Mouse (Mus musculus) frontal cortex, adult 2 months (tissue): ENCODE measurements around the gene Col17a1. TPM values are rescaled to one million over a fixed set of nuclear protein-coding genes. Genes with fewer than 3 reads are reported as not detected.

Experiments
- DNase-seq, 2 experiments: peaks; one replicate each; pipeline ENCODE4 v3.0.0; 2022; ENCODE audit warnings: low spot score in 1 of 2; ENCODE audit errors: extremely low spot score in 1 of 2
- polyA plus RNA-seq: library from polyadenylated mRNA; depleted of rRNA; stranded (reverse); fragments of >200 nt; gene quantifications from 2 replicates; pipeline ENCODE4 v1.2.3, GENCODE M21; 2012; rRNA removed

The Col17a1 gene
- polyA plus RNA-seq = 0.78 and 1.1 TPM in 2 replicates

DNA sequence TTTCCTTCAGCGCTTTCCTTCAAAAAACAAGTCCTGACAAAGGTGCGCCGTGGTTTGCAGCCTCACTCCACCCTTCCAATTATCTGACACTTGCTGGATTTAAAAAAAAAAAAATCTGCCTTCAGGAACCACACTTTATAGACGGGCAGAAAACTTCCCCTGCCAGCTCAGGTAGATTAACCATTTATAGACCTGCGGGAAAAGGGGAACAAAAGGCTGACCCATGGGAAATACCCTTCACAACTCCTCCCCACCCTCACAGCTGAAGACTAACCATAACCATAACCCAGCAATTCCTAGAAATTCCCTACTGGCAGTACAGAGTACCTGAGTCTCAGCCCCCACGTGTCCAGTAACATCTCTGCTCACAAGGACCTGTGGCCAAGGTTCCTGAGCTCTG is at the start of gene Col17a1:
Col17a1 (minus strand) TSS at position 101 of the 400 bp plus-strand sequence.
- no peak for DNase-seq

DNA sequence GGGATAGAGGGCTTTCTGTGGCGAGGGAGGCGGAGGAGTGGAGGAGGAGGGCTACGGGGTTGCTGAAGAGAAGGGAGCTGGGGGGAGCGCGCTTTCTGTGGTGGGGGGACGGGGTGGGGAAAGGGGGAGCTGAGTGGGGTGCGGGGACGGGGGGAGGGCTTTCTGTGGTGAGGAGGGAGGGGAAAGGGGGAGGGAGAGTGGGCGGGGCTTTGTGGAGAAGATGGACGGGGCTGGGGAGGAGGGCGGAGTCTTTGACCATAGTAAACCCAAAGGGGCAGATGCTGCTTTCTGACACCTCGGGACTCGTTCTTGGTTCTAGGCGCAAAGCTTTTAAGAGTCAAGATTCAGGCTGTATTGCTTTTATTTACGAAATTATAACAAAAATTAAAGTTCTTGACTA is 40.0 kb upstream of the Col17a1 start:
- DNase-seq = peak in 1 of 2 experiments; percentile 61

DNA sequence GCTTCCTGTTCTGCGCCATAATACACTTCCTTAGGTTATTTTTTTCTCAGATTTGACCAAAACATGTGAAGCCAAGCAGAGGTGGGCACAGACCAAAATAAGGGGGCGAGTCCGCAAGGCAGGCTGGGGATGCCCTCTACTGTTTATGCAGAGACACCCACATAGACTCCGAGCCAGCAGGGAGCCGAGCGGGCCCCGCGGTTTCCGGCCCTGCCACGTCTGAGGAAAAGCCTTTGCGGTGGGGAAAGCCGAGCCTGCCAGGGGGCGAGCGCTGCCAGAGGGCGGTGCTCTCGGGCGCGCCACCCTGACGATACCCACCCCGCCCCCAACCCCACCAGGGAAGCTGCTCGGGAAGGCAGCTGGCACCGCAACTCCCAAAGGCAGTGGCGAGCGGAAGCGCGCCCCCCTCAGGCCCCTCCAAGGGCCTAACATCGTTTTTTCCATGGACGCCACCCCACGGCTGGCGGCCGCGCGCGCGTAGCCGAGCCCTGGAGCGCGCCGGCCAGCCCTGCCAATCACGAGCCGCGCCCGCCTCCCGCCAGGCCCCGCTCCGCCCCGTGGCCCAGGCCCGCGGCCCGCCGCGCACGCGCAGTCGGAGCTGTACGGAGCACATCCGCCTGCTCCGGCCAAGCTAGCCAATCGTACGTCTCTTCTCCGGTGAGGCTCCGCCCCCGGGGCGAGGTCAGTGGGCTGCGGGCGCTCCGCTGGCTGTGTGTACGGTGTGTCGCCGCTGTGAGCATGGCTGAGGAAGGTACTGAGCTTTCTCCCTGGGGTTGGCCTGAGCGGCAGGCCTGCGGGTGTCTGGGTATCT is 39.4 kb upstream of the Col17a1 start, which contains the start of gene Sfr1:
Sfr1 (plus strand) TSS at position 612 of the 811 bp plus-strand sequence.
- peak; percentile 96 to 99 for DNase-seq

DNA sequence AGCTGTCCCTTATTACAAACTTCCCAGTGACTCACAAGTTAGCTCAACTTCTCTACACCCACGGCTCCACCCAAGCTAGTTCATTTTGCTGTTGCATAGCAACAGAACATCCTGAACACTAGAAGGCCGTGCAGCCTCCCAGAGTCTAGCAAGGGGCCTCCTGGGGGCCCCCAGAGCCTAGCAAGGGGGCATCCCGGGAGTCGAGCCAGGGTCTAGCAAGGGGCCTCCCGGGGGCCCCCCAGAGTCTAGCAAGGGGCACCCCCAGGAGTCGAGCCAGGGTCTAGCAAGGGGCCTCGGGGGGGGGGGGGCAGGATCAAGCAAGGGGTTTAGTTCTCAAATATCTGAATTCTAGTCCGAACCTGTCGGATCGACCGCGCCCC is 38.8 kb upstream of the Col17a1 start:
- peak; percentile 72 to 84 for DNase-seq

DNA sequence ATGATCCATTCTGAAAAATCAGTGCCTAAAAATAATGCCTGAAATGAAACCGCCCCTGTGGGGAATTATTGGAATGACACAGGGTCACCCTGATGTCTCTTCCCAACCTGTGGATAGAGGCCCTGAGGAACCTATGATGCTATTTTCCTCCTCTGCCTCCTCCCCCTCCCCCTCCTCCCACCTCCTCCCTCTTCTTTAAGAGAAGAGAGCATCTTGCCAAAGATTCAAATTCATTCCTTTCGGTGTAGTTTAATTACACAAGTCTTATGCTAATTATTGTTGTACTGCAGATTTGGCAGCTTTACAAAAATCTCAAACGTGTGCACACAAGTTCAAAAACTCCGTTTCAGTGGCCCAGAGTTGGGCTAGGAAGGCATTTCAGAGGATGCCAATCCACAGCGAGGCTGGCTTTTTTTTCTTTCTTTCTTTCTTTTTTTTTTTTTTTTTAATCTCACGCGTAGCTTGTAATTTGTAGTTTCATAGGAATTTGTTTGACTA is 33.8 kb upstream of the Col17a1 start:
- DNase-seq = no peak

DNA sequence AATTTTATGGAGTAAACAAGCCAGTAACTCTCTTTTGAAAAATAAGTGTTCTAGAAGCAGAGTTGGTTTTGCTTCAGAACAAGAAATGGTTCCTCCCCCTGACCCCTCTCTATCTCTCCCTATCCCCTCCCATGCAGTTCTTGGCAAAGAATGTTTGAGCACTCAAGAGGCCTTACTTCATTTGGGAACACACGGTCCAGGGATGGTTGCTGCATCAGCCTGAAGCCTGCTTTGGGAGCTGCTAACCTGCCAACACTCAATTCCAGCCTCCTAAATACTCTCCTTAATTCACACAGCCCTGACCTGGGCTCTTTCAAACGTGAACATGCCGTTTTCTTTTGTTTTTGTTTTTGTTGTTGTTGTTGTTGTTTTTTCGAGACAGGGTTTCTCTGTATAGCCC is 33.0 kb upstream of the Col17a1 start:
- DNase-seq = no peak

DNA sequence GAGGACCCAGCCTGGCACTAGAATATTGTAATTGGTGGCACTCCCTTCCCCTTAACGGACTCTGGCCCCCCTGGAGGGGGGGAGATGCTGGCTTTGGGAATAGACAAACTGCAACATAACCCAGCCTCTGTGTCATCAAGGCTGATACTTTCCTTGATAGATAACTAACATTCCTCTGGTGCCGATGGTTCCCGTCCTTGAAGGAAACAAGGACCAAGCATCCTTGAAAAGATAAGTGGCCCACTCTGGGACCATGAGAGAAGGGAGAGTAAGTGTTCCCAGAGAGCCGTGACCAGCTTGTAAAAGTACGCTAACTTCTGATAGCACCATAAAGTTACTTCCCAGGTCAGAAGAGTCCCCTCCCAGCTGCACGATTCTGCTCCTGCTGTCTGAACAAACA is 30.6 kb upstream of the Col17a1 start:
- DNase-seq = no peak

DNA sequence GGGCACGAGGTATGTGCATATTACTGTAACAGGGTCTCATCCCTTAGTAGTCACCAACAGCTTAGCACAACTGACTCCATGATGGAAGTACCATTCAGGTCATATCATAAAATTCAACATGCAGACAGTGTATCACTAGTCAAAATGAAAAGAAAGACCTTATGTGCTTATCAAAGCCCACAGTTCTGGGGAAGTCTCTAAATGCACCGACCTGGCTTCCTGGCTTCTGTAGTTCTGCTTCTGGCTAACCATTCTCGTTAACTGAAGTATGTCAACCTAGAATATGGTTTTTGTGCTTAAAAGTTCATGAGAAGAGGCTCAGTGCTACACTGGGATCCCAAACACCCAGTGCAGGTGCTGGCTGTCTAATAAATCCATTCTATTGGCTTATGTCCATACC is 27.3 kb upstream of the Col17a1 start:
- no peak for DNase-seq

DNA sequence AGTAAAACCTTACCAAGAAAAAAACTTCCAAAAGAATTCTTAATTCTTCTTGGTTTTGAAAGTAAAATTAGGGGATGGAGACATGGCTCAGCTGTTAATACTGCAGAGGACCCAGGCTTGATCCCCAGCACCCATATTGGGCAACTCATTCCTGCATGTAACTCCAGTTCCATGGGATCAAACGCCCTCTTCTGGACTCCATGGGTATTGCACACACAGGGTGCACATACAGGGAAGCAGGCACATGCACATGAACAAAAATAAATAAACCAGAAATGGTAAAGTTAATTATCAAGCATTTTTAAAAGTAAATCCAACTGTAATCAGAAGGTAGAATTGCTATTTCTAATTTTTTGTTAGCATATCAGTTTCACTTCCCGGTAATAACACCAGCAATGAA is 24.2 kb upstream of the Col17a1 start:
- DNase-seq = no peak

DNA sequence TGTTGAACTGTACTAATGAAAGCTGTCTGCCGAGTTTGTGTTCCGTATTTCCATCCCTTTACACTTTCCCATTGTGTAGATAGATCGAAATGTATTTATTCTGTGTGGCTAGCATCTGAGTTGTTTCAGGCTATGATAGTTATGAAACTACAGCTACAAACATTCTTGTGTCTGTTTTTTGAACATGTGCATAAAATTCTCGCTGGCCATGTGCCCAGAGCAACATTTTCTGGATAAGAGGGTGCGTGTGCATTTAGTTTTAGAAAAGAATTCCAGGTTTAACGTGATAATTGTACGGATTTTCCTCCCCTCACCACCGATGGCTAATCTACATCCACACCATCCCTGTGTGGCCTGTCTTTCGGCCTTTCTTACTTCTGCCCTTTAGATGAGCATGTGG is 21.6 kb upstream of the Col17a1 start:
- no peak for DNase-seq

DNA sequence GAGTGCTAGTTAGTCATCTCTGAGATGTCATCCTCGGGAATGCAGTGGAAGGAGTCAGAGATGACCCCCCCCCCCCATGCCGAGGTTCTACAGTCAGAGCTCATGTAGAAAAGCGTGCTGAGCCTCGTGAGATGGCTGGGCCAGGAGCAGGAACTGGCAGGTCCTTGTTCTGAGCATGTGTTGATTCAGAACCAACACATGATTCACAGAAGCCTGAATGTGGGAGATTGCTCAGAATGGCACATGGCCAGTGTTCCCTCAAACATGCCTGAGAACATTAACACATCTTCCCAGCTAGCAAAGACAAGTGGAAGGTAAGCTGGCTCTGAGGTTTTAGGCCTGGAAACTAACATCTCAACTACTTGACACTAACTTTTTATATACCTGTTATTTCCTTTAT is 18.5 kb upstream of the Col17a1 start:
- DNase-seq = peak; percentile 15 to 40

DNA sequence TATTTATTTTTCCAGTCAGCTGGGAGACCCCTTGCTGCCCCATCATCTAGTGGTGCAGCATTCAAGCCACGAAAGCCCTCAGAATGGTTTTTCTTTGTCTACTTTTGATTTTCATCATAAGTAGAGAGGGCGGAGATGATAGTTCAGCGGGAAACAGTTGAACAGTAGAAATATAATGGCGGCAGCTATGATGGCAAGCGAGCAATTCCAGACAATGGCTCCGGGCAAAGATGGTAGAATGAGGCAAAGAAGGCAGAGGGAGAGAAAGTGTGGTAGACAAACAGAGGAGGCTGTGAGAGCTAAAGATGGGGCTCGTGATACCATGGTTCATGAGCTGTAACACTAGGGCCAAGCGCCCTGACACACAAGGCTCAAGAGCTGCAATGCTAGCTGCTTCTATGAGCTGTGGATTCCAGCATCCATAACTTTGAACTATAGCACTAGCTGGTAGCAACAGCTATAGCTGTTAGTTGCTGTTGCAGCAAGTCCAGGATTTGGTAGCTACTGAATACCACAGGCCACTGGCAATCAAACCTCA is 13.9 kb upstream of the Col17a1 start:
- DNase-seq = no peak

DNA sequence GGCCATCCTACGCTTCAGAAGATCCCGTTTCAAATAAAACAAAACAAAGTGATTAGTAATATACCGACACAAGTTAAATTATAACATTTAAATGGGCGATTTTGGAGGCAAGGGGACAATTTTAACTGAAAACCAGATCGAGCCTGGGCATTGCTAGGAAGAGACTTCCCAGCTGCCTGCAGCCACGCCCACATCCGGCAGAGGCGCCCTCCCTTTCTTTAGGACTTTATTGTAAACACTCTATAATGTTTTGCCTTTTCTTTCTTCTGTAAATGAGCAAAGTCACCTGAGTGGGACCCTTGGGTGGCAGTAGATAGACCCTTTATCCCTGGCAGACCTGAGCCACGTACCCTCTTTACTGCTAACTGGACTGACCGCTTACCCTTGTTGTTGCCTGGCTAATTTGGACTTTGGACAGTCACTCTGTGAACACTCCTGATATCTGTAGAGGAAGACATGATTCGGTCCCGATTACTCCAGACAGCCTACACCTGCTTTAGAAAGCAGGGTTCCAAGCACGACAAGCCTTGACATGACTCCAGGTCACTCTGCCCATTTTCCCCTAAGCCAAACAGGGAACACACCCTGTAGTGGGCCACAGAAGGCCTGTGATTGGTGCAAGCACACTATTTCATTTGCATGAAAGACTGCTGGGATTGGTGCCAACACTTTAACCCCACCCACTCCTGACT is 13.3 kb upstream of the Col17a1 start:
- DNase-seq = no peak

DNA sequence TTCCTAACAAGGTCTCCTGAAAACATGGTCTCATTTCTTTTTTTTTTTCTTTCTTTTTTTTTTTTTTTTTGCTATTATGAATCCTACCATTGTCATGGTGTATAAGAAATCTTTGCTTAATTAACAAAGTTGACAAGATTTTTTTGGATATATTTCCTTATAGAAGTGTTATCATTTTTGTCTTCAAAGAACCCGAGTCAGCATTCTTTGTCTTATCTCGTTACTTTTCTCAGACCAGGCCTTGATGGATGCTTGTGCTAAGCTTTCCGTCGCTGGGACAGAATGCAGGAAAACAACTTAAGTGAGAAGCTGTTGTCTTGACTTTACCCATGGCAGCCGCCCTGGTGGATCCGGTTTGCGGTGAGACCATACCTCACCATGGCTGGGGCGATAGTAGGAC is 8.6 kb upstream of the Col17a1 start:
- DNase-seq = no peak

DNA sequence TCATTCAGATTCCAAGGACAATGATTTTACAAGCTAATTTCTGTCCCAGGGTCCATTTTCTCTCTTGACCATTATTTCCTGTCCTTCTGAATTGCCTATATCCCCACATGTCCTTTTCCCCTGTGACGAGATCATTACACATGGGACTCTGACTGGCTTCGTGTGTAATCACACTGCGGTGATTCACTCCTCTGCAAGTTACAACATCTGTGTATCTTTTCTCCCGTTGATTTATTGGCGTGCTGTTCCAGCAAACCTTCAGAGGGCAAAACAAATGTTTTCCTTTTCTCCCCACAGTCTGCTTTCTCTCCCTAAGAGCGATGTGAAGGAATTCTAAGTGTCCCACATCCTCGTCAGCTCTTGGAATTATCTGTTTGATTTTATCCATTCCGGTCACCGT is 7.8 kb upstream of the Col17a1 start:
- no peak for DNase-seq

DNA sequence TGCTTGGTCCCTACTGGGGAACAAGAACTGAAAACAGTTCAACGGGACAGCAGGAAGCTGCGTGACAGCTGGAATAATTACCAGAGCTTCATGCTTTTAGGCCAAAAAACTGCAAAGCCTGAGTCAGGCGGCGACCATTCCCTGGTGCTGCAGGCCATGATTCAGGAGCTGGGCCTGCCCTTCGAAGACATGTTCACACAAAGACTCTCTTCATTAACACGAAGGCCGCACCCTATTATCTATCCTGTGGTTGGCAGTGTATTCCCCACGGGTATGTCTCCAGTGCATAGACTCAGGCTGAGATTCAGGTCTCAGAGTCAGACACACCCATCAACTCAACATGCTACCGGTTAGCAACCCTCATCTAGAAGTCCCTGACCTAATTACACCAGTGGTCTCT is 6.4 kb upstream of the Col17a1 start:
- no peak for DNase-seq

DNA sequence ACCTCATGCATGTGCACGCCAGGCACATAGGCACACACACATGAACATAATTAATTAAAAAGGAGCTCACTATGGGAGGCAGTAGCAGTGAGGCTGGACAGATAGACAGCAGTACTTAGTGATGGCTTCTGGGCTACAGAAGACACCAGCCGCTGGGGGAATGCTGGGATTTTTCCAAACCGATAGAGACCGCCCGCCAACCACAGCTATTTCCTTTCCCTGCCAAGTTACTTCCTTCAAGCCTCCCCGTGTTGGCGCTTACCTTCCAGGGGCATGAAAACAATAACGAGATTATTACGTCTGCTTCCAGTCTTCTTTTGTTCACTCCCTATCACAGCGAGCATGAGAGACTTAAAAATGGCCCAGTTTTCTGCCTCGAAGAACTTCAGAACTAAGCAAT is 5.2 kb upstream of the Col17a1 start:
- no peak for DNase-seq

DNA sequence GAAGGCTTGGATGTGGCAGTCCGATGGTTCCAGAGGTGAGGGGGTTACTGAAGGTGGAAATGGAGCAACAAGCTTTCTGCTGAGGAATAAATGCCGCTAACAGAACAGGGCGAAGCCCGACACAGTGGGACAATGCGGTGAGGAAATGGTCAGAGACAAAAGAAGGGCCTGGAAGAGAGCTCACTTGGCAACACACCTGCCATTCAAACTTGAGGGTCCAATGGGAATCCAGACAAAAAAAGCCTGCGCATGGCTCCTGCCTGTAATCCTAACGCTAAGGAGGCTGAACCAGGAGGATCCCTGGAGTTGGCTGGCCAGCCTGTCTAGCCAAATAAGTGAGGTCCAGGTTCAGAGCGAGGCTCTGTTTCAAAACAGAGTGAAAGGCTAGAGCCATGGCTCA is 4.5 kb upstream of the Col17a1 start:
- no peak for DNase-seq

DNA sequence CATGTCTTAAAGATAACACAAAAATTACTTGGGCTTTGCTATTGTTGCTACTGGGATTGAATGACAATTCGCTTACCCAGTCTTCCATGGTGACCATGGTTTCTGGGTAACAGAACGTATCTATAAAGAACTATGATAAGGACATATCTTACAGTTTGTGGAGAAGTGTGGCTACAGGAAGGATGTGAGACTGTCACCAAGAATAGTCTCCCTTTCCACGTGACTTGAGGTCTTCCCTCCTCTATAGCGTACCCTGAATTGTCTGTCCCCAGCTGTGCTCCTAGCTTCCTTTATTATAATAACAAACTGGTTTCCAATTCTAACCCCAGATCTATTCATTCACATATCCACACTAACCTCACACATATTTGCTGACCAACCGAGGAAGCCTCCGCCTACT is 3.8 kb upstream of the Col17a1 start:
- no peak for DNase-seq

DNA sequence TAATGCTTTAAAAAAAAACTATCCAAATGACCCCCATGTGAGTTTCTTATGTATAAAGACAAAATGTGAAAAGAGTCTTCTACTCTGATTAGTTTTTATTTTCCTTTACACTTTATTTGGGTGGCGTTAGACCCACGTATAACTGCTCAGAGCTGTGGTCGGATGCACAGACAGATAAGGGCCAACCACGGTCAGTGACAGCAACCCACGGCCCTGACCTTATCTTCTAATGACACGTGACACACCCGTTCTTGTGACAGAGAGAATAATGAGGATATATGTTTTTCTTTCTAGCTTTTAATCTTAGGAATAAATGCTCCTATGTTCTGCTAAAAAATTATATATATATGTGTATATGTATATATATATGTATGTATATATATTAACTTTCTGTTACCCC is 2.3 kb downstream of the Col17a1 start:
- DNase-seq = no peak

DNA sequence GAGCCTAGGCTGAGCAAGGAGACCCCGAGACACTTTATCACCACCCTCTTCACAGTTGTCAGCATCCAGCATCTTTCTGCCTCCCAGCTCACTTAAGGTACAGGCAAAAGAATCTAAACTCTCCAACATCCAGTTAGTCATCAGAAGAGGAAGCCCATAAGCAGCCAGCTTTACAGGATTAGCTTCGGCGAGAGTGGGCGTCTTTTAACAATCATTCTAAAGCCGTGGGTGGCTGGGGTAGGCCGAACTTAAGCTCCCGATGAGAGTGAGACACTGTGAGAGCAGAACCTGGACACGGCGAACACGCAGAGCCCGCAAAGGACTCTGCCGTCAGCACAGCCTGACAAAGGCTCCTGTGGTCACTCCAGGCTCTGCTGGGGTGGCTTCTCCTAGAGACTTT is 13.2 kb downstream of the Col17a1 start:
- DNase-seq = peak; percentile 68 to 80

DNA sequence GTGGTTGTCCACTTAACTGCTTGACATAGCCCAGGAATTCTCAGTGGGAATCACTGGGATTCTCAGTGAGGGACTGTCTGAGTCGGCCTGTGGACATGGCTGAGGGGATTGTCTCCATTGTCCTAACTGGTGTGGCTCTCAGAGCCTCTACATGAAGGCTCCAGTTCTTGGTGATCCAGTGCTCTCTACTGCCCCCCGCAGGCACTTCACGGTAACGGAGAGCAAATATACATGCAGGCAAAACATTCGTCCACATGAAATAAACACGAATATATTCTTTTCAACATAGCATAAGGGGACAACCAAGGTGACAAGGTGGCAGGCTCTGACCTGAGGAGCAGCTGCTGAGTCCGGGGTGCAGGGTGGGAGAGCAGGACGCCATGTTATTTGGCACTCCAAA is 17.5 kb downstream of the Col17a1 start:
- peak in 1 of 2 experiments; percentile 22 for DNase-seq
